Mouse (Mus musculus) brain, embryonic 14.5 days (tissue): ENCODE measurements around the gene Psg20.

ENCODE experiments used
- CTCF ChIP-seq: fragments of 200-500 bp; IDR thresholded peaks from 2 replicates; pipeline ENCODE4 v1.5.1; 2012; ENCODE audit warnings: inconsistent platforms, mild to moderate bottlenecking, moderate library complexity, borderline replicate concordance; ENCODE audit not compliant: insufficient read depth, insufficient read length; ENCODE audit errors: extremely low read depth
- POLR2A ChIP-seq: fragments of 200-500 bp; IDR thresholded peaks from 2 replicates; pipeline ENCODE4 v1.6.1; 2012; ENCODE audit warnings: mild to moderate bottlenecking, inconsistent platforms, borderline replicate concordance; ENCODE audit not compliant: poor library complexity, insufficient read depth, insufficient read length, severe bottlenecking; ENCODE audit errors: extremely low read depth

GRCm38 (mm10) chr7:18710846-18711245, 24.9 kb upstream of the Psg20 start:
- TF ChIP-seq CTCF (no peak), POLR2A (no peak)
